Mouse (Mus musculus): Measurements from ENCODE around the gene Gm49510. TPM values are rescaled to one million over a fixed set of nuclear protein-coding genes. Genes with fewer than 3 reads are reported as not detected.

Gm49510 gene
- polyA plus RNA-seq, 1 experiment from 2014 or later, result not detected

DNA sequence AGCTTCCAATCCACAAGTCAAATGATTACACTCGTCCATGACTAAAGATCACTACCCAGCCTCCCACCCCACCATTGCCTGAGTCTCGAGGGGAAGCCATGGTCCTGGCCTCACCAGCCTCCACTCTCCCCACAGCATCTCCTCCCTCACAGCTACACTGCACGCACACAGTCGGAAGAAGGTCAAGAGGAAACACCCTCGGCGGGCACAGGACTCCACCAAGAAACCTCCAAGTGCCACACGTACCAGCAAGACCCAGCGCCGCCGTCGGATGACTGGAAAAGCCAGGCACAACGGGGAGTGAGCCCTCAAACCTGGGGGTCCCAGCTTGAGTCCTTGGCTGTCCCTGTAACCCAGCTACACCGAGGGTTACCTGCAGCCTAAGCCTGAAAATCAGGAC, 40.9 kb downstream of the Gm49510 start:
- peaks cover 33% of the 10 kb centered on the region for H3K4me1 ChIP-seq
- WGBS, result 91% methylated on average over 13 of the region's 13 CpGs
- H3K4me3 ChIP-seq, result no peak overlapping the region
- no peaks in the 10 kb centered on the region for H3K9me3 ChIP-seq (replicated peaks)
- H3K27me3 ChIP-seq (ENCODE audit: low read depth, poor library complexity, severe bottlenecking), result no peaks in the 10 kb centered on the region
- no peak for DNase-seq (ENCODE audit: low spot score)
- peaks cover 59% of the 10 kb centered on the region for H3K36me3 ChIP-seq
- no peak overlapping the region for H3K27ac ChIP-seq (replicated peaks)

DNA sequence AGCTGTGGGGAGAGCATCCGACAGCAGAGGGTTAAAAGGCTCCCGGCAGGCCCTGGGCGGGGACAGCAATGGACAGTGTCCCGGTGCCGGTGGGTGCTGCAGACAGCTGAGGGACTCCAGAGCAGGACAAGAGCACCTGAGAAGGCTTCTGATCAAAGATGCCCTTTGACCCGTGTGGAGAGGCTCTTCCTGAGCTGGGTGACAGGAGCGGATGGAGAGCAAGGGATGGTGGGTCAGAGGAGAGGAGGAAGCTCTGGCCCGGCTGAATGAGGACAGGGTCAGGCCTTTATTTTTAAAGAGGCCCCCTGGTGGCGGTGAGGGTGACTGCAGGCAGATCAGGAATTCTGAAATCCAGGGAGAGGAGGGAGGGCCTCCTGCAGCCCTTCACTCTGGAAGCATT, 43.2 kb downstream of the Gm49510 start:
- Histone ChIP-seq H3K36me3 (peaks cover 45% of the 10 kb centered on the region), H3K27ac (replicated peaks) (peak overlapping the region; percentile 84), H3K4me3 (peak overlapping the region; percentile 45), H3K9me3 (replicated peaks) (no peaks in the 10 kb centered on the region), H3K27me3 (ENCODE audit: low read depth, poor library complexity, severe bottlenecking) (peaks cover 16% of the 10 kb centered on the region), H3K4me1 (peaks cover 18% of the 10 kb centered on the region)
- peak; percentile 88 for DNase-seq (ENCODE audit: low spot score)
- 3% methylated on average over 9 of the region's 9 CpGs for WGBS

DNA sequence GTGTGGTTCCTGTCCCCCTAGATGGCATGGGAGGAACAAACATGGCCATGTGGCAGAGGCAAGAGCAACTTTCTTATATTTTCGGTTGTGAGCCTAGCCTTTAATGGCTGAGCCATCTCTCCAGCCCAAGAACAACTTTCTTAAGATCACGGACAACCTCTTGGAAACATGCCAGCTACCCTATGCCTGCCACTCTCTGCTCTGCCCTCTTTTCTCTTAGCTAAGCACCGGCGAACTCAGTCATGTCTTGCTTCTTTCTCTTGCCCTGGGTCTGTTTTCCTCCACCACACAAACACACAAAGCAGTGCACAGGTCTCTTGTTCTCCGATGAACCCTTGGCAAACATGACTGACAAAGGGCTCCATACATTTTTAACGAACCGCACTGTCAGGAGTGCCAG, 46.8 kb downstream of the Gm49510 start:
- Histone ChIP-seq H3K9me3 (replicated peaks) (no peaks in the 10 kb centered on the region), H3K27ac (replicated peaks) (no peak overlapping the region), H3K4me1 (peaks cover 34% of the 10 kb centered on the region), H3K36me3 (peaks cover 15% of the 10 kb centered on the region), H3K27me3 (ENCODE audit: low read depth, poor library complexity, severe bottlenecking) (peaks cover 16% of the 10 kb centered on the region), H3K4me3 (no peak overlapping the region)
- no peak for DNase-seq (ENCODE audit: low spot score)
- 84% methylated on average over 7 of the region's 7 CpGs for WGBS

DNA sequence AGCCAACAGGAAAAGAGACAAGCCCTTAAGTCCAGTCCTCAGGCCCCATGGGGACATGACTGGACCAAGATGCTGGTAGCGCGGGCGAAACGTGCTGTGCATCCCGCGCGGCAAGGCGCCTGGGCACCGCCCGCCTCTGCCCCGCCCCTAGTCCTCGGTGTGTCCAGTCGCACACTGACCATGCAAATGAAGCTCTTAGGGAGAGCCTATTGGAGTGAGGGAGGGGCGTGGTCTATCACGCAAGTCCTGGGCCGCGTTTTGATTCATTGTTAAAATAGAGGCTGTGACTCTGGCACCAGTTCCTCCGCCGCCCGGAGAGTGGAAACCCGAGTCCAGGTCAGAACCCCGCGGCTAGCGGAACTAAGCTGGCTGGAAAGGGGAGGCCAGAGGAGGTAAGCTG, 48.2 kb downstream of the Gm49510 start, which contains the start of gene Triobp:
TSS of gene Triobp (plus strand) at position 68 of the 400 bp plus-strand sequence.
- 0% methylated on average over 24 of the region's 24 CpGs for WGBS
- Histone ChIP-seq H3K27ac (replicated peaks) (peak within 1 kb of the TSS; percentile 88), H3K4me3 (peak within 1 kb of the TSS; percentile 67), H3K4me1 (peaks cover 33% of the 10 kb centered on the region), H3K36me3 (peaks cover 20% of the 10 kb centered on the region), H3K27me3 (ENCODE audit: low read depth, poor library complexity, severe bottlenecking) (peaks cover 16% of the 10 kb centered on the region), H3K9me3 (replicated peaks) (no peaks in the 10 kb centered on the region)
- peak; percentile 92 for DNase-seq (ENCODE audit: low spot score)

DNA sequence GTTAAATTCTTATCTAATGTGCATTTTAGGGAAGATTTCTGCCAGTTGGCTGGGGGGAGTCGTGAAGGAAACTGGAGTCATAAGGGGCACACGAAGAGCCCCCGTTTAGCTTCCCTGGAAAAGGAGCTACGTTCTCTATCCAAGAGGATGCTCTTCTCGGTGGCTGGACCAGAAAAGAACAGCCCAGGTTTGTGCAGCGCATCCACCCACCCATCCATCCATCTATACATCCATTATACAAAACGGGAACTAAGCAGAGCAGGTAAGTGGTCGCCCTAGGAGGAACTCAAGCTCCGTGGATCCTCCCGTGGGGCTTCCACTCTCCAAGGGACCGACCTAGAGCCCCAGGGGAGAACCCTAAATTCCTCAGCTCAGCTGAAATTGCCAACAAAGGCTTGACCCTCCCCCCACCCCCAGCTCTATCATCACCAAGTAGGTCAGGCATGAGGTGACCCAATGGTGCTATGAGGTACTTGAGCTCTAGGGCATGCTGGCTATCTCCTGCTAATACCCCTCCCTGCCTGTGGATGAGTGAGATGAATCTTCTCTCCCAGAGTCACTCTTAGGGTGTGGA, 48.8 kb downstream of the Gm49510 start:
- Histone ChIP-seq H3K4me1 (peaks cover 28% of the 10 kb centered on the region), H3K4me3 (peak overlapping the region; percentile 67), H3K9me3 (replicated peaks) (no peaks in the 10 kb centered on the region), H3K36me3 (peaks cover 26% of the 10 kb centered on the region), H3K27me3 (ENCODE audit: low read depth, poor library complexity, severe bottlenecking) (peaks cover 16% of the 10 kb centered on the region), H3K27ac (replicated peaks) (peak overlapping the region; percentile 88)
- DNase-seq (ENCODE audit: low spot score), result no peak
- 7% methylated on average over 11 of the region's 11 CpGs for WGBS

DNA sequence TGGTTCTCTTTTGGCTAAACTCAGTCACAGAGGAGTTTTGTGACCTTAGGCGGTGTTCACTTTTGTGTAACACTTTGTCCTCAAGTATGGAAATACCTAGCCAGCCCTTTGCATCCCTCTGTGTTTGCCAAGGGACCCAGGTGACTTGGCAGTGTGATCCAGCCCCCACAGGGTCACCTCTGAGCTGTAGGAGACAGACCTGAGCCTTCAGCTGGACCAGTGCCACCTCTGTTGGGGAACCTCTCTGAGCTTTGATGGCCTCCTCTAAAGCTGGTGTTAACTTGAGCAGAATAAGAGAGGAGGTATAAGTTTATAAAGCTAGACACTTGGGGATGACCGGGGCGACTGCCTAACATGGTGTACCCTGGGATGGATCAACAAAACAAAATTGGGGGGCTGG, 49.4 kb downstream of the Gm49510 start:
- Histone ChIP-seq H3K27ac (replicated peaks) (peak overlapping the region; percentile 88; the same call in 1 of the 2 replicates), H3K9me3 (replicated peaks) (no peaks in the 10 kb centered on the region), H3K27me3 (ENCODE audit: low read depth, poor library complexity, severe bottlenecking) (peaks cover 16% of the 10 kb centered on the region), H3K4me3 (peak overlapping the region; percentile 67), H3K4me1 (peaks cover 28% of the 10 kb centered on the region), H3K36me3 (peaks cover 32% of the 10 kb centered on the region)
- 96% methylated on average over 3 of the region's 3 CpGs for WGBS
- no peak for DNase-seq (ENCODE audit: low spot score)

DNA sequence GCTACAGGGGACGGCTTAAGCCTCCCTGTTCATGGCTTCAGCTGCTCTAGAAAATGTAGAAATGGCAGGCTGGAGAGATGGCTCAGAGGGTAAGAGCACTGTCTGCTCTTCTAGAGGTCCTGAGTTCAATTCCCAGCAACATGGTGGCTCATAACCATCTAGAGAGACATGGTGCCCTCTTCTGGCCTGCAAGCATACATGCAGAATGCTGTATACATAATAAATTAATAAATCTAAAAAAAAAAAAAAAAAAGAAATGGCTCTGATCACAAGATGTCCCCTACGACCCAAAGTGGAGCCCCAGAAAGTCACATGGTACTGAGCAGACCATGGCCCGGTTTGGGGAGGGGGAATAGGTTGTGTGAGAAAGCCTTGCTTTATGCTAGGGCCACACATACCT, 56.2 kb downstream of the Gm49510 start:
- H3K4me1 ChIP-seq, result peaks cover 3% of the 10 kb centered on the region; the same call in 1 of the 2 replicates
- no peaks in the 10 kb centered on the region for H3K27me3 ChIP-seq (ENCODE audit: low read depth, poor library complexity, severe bottlenecking)
- no peak for DNase-seq (ENCODE audit: low spot score)
- H3K9me3 ChIP-seq (replicated peaks), result no peaks in the 10 kb centered on the region
- WGBS, result 76% methylated on average over 3 of the region's 3 CpGs
- no peak overlapping the region for H3K27ac ChIP-seq (replicated peaks)
- no peak overlapping the region for H3K4me3 ChIP-seq
- H3K36me3 ChIP-seq, result peaks cover 82% of the 10 kb centered on the region

DNA sequence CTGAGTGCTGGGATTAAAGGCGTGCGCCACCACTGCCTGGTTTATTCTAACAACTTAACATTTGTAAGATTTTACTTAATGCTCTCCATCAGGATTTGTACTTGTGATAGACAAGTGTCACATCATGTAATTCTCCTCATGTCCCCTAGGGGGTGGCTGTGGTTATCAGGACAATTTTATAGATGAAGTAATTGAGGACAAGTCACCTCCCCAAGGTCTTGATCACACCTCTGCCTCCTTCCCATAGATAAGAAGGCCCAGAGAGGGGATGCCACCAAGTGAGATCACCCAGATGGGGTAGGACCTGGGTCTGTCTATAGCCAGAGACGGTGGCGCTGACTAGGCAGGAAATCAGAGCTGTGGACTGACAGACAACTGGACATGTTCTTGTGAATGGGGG, 56.9 kb downstream of the Gm49510 start:
- Histone ChIP-seq H3K27me3 (ENCODE audit: low read depth, poor library complexity, severe bottlenecking) (no peaks in the 10 kb centered on the region), H3K9me3 (replicated peaks) (no peaks in the 10 kb centered on the region), H3K27ac (replicated peaks) (no peak overlapping the region), H3K4me3 (no peak overlapping the region), H3K4me1 (peaks cover 3% of the 10 kb centered on the region; the same call in 1 of the 2 replicates), H3K36me3 (peaks cover 82% of the 10 kb centered on the region)
- WGBS, result 89% methylated on average over 4 of the region's 4 CpGs
- no peak for DNase-seq (ENCODE audit: low spot score)

DNA sequence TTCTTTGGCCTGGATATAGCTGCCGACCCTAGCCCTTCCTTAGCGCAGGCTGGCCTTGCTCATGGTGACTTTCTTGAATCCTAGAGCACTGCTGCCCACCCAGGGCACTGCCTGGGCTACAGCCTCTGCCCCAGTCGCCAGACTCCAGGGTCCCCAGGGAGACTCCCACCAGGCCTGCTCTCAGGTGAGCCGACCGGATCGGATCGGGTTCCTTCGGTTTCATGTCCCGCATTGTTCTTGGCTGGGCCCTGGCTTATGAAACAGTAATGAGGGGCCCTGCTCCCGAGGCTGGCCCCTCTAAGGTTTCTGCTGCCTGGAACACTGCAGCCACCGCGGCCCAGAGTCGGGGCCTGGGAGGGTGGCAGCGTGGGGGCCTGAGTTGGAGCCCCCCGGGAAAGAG, 57.6 kb downstream of the Gm49510 start:
- peaks cover 7% of the 10 kb centered on the region; the same call in 1 of the 2 replicates for H3K4me1 ChIP-seq
- H3K36me3 ChIP-seq, result peaks cover 82% of the 10 kb centered on the region
- no peaks in the 10 kb centered on the region for H3K27me3 ChIP-seq (ENCODE audit: low read depth, poor library complexity, severe bottlenecking)
- H3K27ac ChIP-seq (replicated peaks), result peak overlapping the region; percentile 19; the same call in 1 of the 2 replicates
- no peak for DNase-seq (ENCODE audit: low spot score)
- WGBS, result 80% methylated on average over 15 of the region's 15 CpGs
- H3K9me3 ChIP-seq (replicated peaks), result no peaks in the 10 kb centered on the region
- no peak overlapping the region for H3K4me3 ChIP-seq

DNA sequence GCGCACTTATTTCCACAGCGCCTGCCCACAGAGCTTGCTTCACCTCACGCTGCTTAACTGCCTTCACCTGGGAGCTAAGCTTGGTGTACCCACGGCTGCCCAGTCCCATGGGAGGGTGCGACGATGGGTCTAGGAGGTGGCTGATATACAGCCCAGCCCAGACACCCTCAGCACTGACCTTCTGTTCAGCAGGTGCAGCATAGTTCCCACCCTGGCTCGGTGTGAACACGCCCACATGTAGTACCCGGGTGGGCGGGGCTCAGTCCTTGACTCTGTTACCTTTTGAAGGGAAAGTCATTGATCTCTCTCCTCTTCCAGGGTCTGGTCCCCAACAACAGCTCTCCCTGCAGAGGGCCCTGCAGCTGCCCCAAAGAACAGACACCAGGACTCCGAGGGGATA, 60.1 kb downstream of the Gm49510 start:
- H3K27ac ChIP-seq (replicated peaks), result no peak overlapping the region
- H3K9me3 ChIP-seq (replicated peaks), result no peaks in the 10 kb centered on the region
- peaks cover 75% of the 10 kb centered on the region for H3K36me3 ChIP-seq
- no peak for DNase-seq (ENCODE audit: low spot score)
- H3K4me3 ChIP-seq, result no peak overlapping the region
- peaks cover 15% of the 10 kb centered on the region for H3K4me1 ChIP-seq
- 93% methylated on average over 11 of the region's 11 CpGs for WGBS
- no peaks in the 10 kb centered on the region for H3K27me3 ChIP-seq (ENCODE audit: low read depth, poor library complexity, severe bottlenecking)

DNA sequence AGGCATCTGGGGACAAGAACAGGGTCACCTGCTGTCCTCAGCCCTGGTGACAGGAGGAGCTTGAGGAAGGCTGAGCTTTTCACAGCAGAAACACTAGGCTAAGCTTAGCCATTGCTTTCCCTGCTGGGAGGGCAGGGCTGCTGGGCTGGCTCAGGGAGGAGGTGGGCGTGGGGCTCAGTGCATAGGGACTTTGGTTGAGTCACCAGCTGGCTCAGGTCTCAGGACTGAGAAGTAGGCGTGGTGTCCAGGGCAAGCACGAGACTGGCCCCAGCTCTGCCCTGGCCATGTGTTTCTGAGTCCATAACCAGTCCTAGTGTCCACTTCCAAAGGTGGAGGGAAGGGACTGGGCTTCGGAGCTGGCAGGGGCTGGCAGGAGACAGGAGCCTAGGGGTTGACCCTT, 60.6 kb downstream of the Gm49510 start:
- peaks cover 71% of the 10 kb centered on the region for H3K36me3 ChIP-seq
- no peaks in the 10 kb centered on the region for H3K9me3 ChIP-seq (replicated peaks)

DNA sequence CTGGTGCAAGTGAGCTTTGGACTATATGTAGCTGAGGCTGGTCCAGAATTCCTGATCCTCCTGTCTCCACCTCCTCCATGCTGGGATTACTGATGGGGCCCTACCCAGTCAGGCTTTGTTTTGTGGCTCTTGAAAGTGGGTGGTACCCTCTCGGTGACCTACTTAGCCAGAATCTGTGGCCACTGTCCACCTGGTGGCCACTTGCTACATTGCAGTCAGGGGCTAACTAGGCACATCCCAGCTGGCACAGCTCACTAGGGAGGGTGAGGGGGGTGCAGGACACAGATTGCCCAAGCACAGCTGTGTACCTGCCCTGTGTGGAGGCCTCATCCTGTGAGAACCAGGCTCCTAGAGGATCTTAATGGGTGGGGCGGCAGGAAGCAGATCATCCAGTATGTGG, 63.4 kb downstream of the Gm49510 start:
- no peak overlapping the region for H3K4me3 ChIP-seq
- 36% methylated on average over 2 of the region's 2 CpGs for WGBS
- H3K27me3 ChIP-seq (ENCODE audit: low read depth, poor library complexity, severe bottlenecking), result no peaks in the 10 kb centered on the region
- H3K4me1 ChIP-seq, result peaks cover 15% of the 10 kb centered on the region
- peak; percentile 71 for DNase-seq (ENCODE audit: low spot score)
- H3K36me3 ChIP-seq, result peaks cover 76% of the 10 kb centered on the region
- peak overlapping the region; percentile 61 for H3K27ac ChIP-seq (replicated peaks)
- H3K9me3 ChIP-seq (replicated peaks), result no peaks in the 10 kb centered on the region

More for the DNA sequence above, 60.6 kb downstream of the Gm49510 start:
- H3K4me1 ChIP-seq, result peaks cover 15% of the 10 kb centered on the region
- no peaks in the 10 kb centered on the region for H3K27me3 ChIP-seq (ENCODE audit: low read depth, poor library complexity, severe bottlenecking)
- H3K27ac ChIP-seq (replicated peaks), result no peak overlapping the region
- 80% methylated on average over 4 of the region's 4 CpGs for WGBS
- no peak for DNase-seq (ENCODE audit: low spot score)
- H3K4me3 ChIP-seq, result no peak overlapping the region
